Mouse (Mus musculus): ENCODE measurements around the gene Dmxl2. TPM values are rescaled to one million over a fixed set of nuclear protein-coding genes. Genes with fewer than 3 reads are reported as not detected.

The Dmxl2 gene
- total and polyA plus RNA-seq, 3 experiments, result 6.1 to 238 (median 9.1) TPM

- peaks cover 5 to 18% of the 10 kb centered on the region in 2 experiments for H3K27me3 ChIP-seq (ENCODE audit: control insufficient read depth in 1 of 2, insufficient read depth in 2 of 2, low read length in 2 of 2)
- H3K9ac ChIP-seq (ENCODE audit: control insufficient read depth, low read depth, low read length, poor library complexity, severe bottlenecking), result no peak overlapping the region
- no peak for TF ChIP-seq ZNF384 (IDR thresholded peaks at IDR 0.05; ENCODE audit: low read depth, low read length)
- no peak for TF ChIP-seq ETS1 (IDR thresholded peaks at IDR 0.05; ENCODE audit: low read depth, low read length)
- TF ChIP-seq GABPA (IDR thresholded peaks at IDR 0.05; ENCODE audit: low read depth, low read length), result no peak
- no peak overlapping the region for H3K27ac ChIP-seq (ENCODE audit: control insufficient read depth, low read depth, low read length)
- no peaks in the 10 kb centered on the region for H3K36me3 ChIP-seq (ENCODE audit: control insufficient read depth in 1 of 2, insufficient read depth in 2 of 2, low read length in 2 of 2)
- no peak overlapping the region for H3K4me3 ChIP-seq (ENCODE audit: control insufficient read depth in 1 of 2, insufficient read depth in 1 of 2, low read depth in 2 of 2, low read length in 2 of 2)
- no peaks in the 10 kb centered on the region for H3K4me1 ChIP-seq (ENCODE audit: control insufficient read depth in 1 of 2, insufficient read depth in 2 of 2, low read length in 2 of 2)
- no peaks in the 10 kb centered on the region for H3K9me3 ChIP-seq (replicated peaks; ENCODE audit: insufficient read depth, low read length)
- no peaks in the 10 kb centered on the region for H3K79me2 ChIP-seq (ENCODE audit: control insufficient read depth, insufficient read depth, low read length, poor library complexity)
- DNase-seq (ENCODE audit: low read depth, low spot score), result no peak
Observed at GRCm38 (mm10) chr9:54316363-54316762, 185.1 kb downstream of the Dmxl2 start.

Other genes starting within 250 kb of the Dmxl2 start
- gene Cyp19a1, start 233.5 kb downstream of the Dmxl2 start, total RNA-seq (2012; rRNA removed), result not detected in 2 replicates
- gene Cyp19a1, start 233.5 kb downstream of the Dmxl2 start, polyA plus RNA-seq (2012; ENCODE audit: insufficient read depth in 1 of 2, insufficient read length in 2 of 2, low read depth in 1 of 2, low replicate concordance in 2 of 2, missing spikeins in 1 of 2), result not detected
- not detected in 2 replicates for gene Gldn, start 215.1 kb downstream of the Dmxl2 start, total RNA-seq (2012; rRNA removed)
- gene Gldn, start 215.1 kb downstream of the Dmxl2 start, polyA plus RNA-seq (2012; ENCODE audit: insufficient read depth in 1 of 2, insufficient read length in 2 of 2, low read depth in 1 of 2, low replicate concordance in 2 of 2, missing spikeins in 1 of 2), result not detected
- 0.04 TPM in 1 of 2 replicates, not detected in the other for gene Sh2d7, start 37.4 kb upstream of the Dmxl2 start, total RNA-seq (2012; rRNA removed)
- not detected for gene Sh2d7, start 37.4 kb upstream of the Dmxl2 start, polyA plus RNA-seq (2012; ENCODE audit: insufficient read depth in 1 of 2, insufficient read length in 2 of 2, low read depth in 1 of 2, low replicate concordance in 2 of 2, missing spikeins in 1 of 2)
- 5.0 and 7.3 TPM in 2 replicates for gene Cib2, start 58.6 kb upstream of the Dmxl2 start, total RNA-seq (2012; rRNA removed)
- gene Cib2, start 58.6 kb upstream of the Dmxl2 start, polyA plus RNA-seq (2012; ENCODE audit: insufficient read depth in 1 of 2, insufficient read length in 2 of 2, low read depth in 1 of 2, low replicate concordance in 2 of 2, missing spikeins in 1 of 2), result 1 to 10 TPM in 1 of 2 experiments, not detected in 1; 9.0 TPM
- 160 and 170 TPM in 2 replicates for gene Idh3a, start 84.7 kb upstream of the Dmxl2 start, total RNA-seq (2012; rRNA removed)
- 100 to 1,000 TPM; 205 to 282 TPM for gene Idh3a, start 84.7 kb upstream of the Dmxl2 start, polyA plus RNA-seq (2012; ENCODE audit: insufficient read depth in 1 of 2, insufficient read length in 2 of 2, low read depth in 1 of 2, low replicate concordance in 2 of 2, missing spikeins in 1 of 2)
- gene Acsbg1, start 160.2 kb upstream of the Dmxl2 start, total RNA-seq (2012; rRNA removed), result 8.3 and 11.9 TPM in 2 replicates
- 1 to 10 TPM in 1 of 2 experiments, not detected in 1; 8.8 TPM for gene Acsbg1, start 160.2 kb upstream of the Dmxl2 start, polyA plus RNA-seq (2012; ENCODE audit: insufficient read depth in 1 of 2, insufficient read length in 2 of 2, low read depth in 1 of 2, low replicate concordance in 2 of 2, missing spikeins in 1 of 2)
- 7.5 and 10.9 TPM in 2 replicates for gene Dnaja4, start 197.2 kb upstream of the Dmxl2 start, total RNA-seq (2012; rRNA removed)
- gene Dnaja4, start 197.2 kb upstream of the Dmxl2 start, polyA plus RNA-seq (2012; ENCODE audit: insufficient read depth in 1 of 2, insufficient read length in 2 of 2, low read depth in 1 of 2, low replicate concordance in 2 of 2, missing spikeins in 1 of 2), result 10 to 100 TPM in 1 of 2 experiments, not detected in 1; 13.0 TPM
- gene Wdr61, start 232.9 kb upstream of the Dmxl2 start, total RNA-seq (2012; rRNA removed), result 209 and 217 TPM in 2 replicates
- gene Wdr61, start 232.9 kb upstream of the Dmxl2 start, polyA plus RNA-seq (2012; ENCODE audit: insufficient read depth in 1 of 2, insufficient read length in 2 of 2, low read depth in 1 of 2, low replicate concordance in 2 of 2, missing spikeins in 1 of 2), result 100 to 1,000 TPM in 1 of 2 experiments, not detected in 1; 182 TPM

Data from MEL (cell line).